Mouse (Mus musculus): Measurements from ENCODE around the gene Tcl1b5.

Gene Tcl1b5

DNA sequence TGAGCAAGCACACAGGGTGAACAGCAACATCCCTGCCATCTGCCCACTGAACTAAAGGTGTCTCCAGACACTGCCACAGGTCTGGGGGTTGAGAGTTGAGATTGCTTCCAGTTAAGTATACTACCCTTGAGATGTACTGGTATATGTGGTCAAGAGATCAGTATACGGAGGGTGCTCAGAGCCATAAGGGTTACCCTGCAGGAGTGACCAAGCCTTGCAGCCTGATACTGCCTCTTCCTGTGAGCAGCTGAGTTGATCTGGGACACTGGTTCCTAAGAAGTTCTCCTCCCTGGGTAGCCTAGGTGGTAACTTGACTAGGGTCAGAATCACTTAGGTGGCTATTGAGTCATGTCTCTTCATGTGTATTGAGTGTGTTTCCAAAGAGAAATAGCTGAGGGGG lies 32.3 kb downstream of the Tcl1b5 start:
- DNase-seq (ENCODE audit: low spot score in 2 of 2) = no peak

DNA sequence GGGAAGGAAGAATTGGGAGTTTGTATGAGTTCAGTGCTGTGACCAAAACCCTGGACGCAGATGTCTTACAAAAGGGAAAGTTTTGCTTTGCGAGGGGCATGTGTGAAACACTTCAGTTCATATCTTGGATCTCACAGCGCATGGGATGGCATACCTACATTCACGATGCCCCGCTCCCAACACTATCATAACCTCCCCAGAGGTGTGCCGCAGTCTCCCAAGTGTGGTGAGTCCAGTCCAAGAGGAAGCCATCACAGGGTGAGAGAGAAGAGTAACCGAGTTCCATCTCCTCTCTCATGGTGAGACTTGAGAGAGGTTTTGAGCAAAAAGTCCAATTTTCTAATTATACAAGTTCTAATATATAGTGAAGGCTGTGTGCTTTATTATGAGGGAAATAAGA lies 33.1 kb downstream of the Tcl1b5 start:
- no peak for DNase-seq (ENCODE audit: low spot score in 2 of 2)

DNA sequence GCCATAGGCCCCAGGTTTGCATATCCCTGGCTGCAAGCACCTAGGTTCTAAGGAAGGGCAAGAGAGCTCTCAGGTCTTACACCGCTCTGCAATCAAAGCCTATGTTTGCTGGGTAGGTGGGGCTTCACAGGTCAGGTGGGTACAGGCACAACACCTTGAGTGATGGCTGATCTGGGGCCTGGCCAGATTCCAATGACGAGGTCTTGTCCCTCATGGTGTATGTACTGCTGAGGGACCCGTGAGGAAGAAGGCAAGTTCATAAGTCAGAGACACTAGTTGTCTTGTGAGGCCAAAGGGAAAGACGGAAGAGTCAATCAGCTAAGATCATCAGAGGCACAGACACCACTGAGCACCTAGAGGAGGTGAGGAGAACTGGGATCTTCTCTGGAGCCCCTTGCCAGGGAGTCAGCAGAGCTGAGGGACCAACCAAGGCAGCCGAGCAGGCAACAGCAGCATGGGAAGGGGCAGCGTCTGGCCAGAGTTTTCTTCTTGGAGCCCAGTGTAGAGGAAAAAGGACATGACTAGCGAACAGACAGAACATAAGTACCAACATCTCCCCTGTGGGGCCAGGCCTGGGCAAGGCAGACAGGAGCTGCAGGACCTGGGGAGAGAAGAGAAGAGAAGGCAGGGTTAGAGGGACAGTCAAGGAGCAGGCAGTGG lies 41.1 kb downstream of the Tcl1b5 start:
- DNase-seq (ENCODE audit: low spot score in 2 of 2) = no peak

DNA sequence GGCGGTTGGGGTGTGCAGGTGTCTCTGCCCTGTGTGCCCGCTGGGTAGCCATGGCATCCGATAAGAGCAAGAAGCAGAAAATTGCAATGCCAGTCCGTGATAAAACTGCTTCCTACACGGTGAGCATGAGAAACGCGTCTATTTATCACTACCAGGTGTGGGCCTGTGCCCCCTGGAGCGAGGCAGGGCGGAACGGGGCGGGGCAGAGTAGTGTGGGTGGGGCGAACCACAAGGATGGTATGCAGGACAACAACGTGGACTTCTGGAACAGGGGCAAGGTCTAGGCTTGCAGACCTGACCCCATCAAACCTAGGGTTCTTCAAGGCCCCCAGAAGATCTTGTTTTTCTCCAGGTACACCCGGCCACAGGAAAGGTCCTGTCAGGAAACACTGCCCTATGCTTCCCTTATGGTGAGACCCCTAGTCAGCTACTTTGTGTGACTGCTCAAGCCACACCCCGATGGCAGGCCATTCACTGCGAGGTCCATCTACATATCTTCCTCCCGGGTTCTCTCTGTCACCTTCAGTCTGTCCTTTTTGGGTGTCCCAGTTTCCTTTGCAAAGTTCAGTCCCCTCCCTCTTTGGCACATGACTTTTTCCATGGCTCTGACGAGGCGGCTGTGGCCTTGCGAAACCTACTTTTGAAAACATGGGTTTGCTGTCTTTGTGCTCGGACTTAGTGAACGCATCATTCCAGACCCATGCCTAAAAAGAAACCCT lies 46.6 kb downstream of the Tcl1b5 start, which contains the start of gene Tcl1:
TSS of gene Tcl1 (minus strand) at position 193 of the 719 bp plus-strand sequence.
- DNase-seq (ENCODE audit: low spot score in 2 of 2) = no peak

DNA sequence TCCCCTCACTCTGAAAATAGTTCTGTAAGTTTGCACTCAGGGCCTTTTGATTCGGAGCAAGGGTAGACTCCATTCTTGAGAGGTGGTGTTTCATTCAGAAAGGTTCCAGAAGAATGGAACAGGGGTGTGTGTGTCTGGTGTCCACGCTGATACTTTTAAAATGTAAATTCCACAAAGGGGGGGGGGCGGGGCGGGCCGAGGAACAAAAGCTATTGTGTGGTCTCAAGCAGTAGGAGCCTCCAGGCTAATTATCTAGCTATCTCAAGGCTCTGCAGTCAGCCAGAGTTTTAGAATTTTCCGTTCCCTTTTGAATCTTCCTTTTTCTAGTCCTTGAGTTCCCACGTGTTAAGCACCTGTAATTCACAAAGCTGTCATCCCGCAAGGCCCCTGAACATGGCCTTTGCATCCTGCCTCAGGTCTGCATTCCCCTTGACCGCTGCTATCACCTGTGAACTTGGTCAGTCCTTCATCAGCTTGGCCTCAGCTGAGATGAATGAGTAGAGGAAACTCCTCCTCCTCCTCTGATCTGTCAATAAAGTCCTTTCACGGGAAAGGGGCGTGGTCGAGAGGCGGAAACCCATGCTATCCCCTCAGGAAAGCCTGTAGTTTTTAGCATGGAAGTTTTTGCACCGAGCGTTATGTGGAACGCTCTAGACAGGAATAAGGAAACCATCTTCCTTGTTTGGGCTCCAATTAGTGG lies 48.6 kb downstream of the Tcl1b5 start:
- no peak for DNase-seq (ENCODE audit: low spot score in 2 of 2)
